Mouse (Mus musculus): ENCODE measurements around the gene Osbpl10. TPM values are rescaled to one million over a fixed set of nuclear protein-coding genes. Genes with fewer than 3 reads are reported as not detected.

Gene Osbpl10
- polyA plus RNA-seq, 1 experiment = 0.25 TPM

- Histone ChIP-seq H3K27me3 (replicated peaks) (no peaks in the 10 kb centered on the region), H3K36me3 (replicated peaks; ENCODE audit: low read length) (no peaks in the 10 kb centered on the region), H3K4me3 (replicated peaks) (no peak overlapping the region), H3K9me3 (peaks cover 7% of the 10 kb centered on the region), H3K4me1 (no peaks in the 10 kb centered on the region)
- TF ChIP-seq GATA1 (IDR thresholded peaks at IDR 0.05; ENCODE audit: borderline replicate concordance, low read length) (no peak), FLI1 (IDR thresholded peaks at IDR 0.05; ENCODE audit: low read length) (no peak)
Measured at GRCm38 (mm10) chr9:115042971-115043706, 64.8 kb downstream of the Osbpl10 start.

- Histone ChIP-seq H3K27me3 (replicated peaks) (no peaks in the 10 kb centered on the region), H3K9me3 (peaks cover 7% of the 10 kb centered on the region), H3K36me3 (replicated peaks; ENCODE audit: low read length) (no peaks in the 10 kb centered on the region), H3K4me3 (replicated peaks) (no peak overlapping the region), H3K4me1 (no peaks in the 10 kb centered on the region)
- TF ChIP-seq FLI1 (IDR thresholded peaks at IDR 0.05; ENCODE audit: low read length) (no peak), GATA1 (IDR thresholded peaks at IDR 0.05; ENCODE audit: borderline replicate concordance, low read length) (no peak)
Measured at GRCm38 (mm10) chr9:115043881-115044770, 65.8 kb downstream of the Osbpl10 start.

DNA sequence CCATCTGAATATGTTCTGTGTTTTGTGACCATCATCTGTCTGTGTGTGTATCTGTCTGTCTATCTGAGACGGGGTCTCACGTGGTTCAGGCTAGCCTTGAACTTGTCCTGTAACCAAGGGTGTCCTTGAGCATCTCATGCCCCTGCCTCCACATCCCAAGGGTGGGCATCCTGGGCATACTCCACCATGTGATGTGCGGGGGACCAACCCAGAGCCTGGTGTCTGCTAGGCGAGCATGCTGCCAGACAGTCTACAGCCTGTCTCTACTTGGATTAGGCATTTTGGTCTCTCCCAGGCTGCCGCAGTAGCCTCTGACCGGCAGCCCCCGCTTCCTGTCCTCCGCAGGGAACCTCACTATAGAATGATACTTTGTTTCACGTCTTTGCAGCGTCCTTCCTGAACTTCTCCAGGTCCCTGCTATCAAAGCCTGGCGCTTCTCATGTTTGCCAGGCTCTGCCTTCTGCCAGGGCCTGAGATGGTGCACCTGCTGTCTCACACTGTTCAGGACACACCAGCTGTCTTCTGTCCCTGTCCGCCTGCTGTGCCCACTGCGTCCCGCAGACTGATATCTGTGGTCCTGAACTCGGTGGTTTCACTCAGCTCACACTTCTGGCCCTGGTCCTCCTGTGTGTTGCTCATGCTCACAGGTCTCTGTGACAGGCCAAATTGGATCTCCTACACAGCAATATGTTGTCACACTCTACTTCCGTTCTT is 66.9 kb downstream of the Osbpl10 start:
- TF ChIP-seq FLI1 (IDR thresholded peaks at IDR 0.05; ENCODE audit: low read length) (no peak), GATA1 (IDR thresholded peaks at IDR 0.05; ENCODE audit: borderline replicate concordance, low read length) (no peak)
- H3K4me3 ChIP-seq (replicated peaks) = no peak overlapping the region
- H3K36me3 ChIP-seq (replicated peaks; ENCODE audit: low read length) = no peaks in the 10 kb centered on the region
- peaks cover 7% of the 10 kb centered on the region for H3K9me3 ChIP-seq
- H3K27me3 ChIP-seq (replicated peaks) = no peaks in the 10 kb centered on the region
- no peaks in the 10 kb centered on the region for H3K4me1 ChIP-seq

- no peaks in the 10 kb centered on the region for H3K36me3 ChIP-seq (replicated peaks; ENCODE audit: low read length)
- peaks cover 7% of the 10 kb centered on the region for H3K9me3 ChIP-seq
- TF ChIP-seq GATA1 (IDR thresholded peaks at IDR 0.05; ENCODE audit: borderline replicate concordance, low read length) (no peak), FLI1 (IDR thresholded peaks at IDR 0.05; ENCODE audit: low read length) (no peak)
- H3K4me3 ChIP-seq (replicated peaks) = no peak overlapping the region
- no peaks in the 10 kb centered on the region for H3K27me3 ChIP-seq (replicated peaks)
- no peaks in the 10 kb centered on the region for H3K4me1 ChIP-seq
Measured at GRCm38 (mm10) chr9:115046701-115047100, 68.3 kb downstream of the Osbpl10 start.

DNA sequence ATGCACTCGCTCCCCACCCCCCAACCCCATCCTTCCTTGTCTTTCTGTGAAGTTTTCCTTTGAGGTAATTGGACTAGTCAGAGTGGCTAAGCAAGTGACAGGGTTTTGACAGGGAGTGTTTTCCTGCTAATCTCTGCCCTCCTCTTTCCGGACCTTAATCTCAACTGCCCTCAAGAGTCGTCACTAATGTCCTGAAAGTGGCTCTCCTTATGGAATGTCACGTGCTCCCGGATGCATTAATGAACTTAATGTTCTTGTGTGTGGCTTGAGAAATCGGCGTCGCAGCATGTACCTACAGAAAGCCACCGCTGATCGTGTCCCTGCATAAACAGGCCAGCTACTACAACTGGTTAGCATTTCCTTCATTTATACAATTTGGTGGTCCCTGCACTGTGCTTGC is 70.0 kb downstream of the Osbpl10 start:
- TF ChIP-seq GATA1 (IDR thresholded peaks at IDR 0.05; ENCODE audit: borderline replicate concordance, low read length) (no peak), FLI1 (IDR thresholded peaks at IDR 0.05; ENCODE audit: low read length) (no peak)
- Histone ChIP-seq H3K36me3 (replicated peaks; ENCODE audit: low read length) (no peaks in the 10 kb centered on the region), H3K4me1 (no peaks in the 10 kb centered on the region), H3K9me3 (peaks cover 4% of the 10 kb centered on the region; the same call in 1 of the 2 replicates), H3K27me3 (replicated peaks) (no peaks in the 10 kb centered on the region), H3K4me3 (replicated peaks) (no peak overlapping the region)

DNA sequence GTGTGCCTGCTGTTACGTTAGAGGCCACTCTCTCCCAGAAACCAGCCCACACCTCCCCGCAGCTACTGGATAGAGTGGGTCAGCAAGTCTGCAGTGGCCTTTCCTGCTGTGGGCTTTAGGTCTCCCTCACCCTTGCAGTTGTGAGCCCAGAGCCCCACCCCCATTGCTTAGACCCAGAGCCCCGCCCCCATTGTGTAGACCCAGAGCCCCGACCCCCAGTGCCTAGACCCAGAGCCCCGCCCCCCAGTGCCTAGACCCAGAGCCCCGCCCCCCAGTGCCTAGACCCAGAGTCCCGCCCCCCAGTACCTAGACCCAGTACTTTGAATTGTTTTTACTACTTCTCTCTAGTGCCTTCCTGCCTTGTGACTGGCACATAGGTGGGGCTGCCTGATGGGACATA is 70.5 kb downstream of the Osbpl10 start:
- H3K4me3 ChIP-seq (replicated peaks) = no peak overlapping the region
- TF ChIP-seq FLI1 (IDR thresholded peaks at IDR 0.05; ENCODE audit: low read length) (no peak), GATA1 (IDR thresholded peaks at IDR 0.05; ENCODE audit: borderline replicate concordance, low read length) (no peak)

DNA sequence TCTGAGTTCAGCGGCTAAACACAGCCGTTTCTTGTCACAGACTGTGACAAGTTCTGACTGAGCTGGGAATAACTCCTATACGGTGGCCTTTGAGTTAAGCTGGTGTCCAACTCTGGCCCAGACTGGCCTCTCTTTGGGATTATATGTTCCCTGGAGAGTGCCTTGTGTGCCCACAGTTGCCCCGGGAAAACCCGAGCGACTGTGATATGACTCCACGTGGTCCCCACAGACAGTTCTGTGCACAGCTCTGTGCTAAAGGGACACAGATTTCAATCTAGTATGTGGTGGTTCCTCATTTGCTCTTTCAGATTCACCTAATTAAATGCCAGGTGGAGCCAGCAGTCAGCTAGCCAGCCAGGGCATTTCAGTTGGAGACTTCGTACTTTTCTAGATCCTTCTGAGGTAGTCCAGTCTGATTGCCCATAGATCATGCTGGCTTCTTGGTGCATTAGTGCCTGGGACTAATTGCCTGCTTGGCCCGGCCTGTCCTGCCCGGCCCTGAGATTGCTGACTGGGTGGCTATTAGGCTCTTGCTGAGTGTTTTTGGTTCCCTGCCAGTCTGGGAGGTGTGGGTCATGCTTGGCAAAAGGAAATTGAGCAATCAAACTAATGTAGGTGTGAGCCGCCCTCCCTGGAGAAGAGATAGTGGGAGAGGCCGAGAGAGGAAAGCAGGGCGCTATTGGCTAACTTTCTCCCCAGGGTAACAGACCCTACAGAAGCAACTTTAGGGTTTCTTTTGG is 71.8 kb downstream of the Osbpl10 start:
- H3K36me3 ChIP-seq (replicated peaks; ENCODE audit: low read length) = no peaks in the 10 kb centered on the region
- H3K9me3 ChIP-seq = no peaks in the 10 kb centered on the region
- peaks cover 2% of the 10 kb centered on the region for H3K27me3 ChIP-seq (replicated peaks)
- H3K4me1 ChIP-seq = no peaks in the 10 kb centered on the region
- H3K4me3 ChIP-seq (replicated peaks) = no peak overlapping the region
- no peak for TF ChIP-seq FLI1 (IDR thresholded peaks at IDR 0.05; ENCODE audit: low read length)
- TF ChIP-seq GATA1 (IDR thresholded peaks at IDR 0.05; ENCODE audit: borderline replicate concordance, low read length) = no peak

More for the DNA sequence above, 70.5 kb downstream of the Osbpl10 start:
- Histone ChIP-seq H3K4me1 (no peaks in the 10 kb centered on the region), H3K27me3 (replicated peaks) (no peaks in the 10 kb centered on the region), H3K9me3 (peaks cover under 1% of the 10 kb centered on the region; the same call in 1 of the 2 replicates), H3K36me3 (replicated peaks; ENCODE audit: low read length) (no peaks in the 10 kb centered on the region)

GRCm38 (mm10) chr9:115051976-115052375 is 73.6 kb downstream of the Osbpl10 start:
- H3K9me3 ChIP-seq = peaks cover 12% of the 10 kb centered on the region; the same call in 1 of the 2 replicates
- H3K4me3 ChIP-seq (replicated peaks) = no peak overlapping the region
- TF ChIP-seq FLI1 (IDR thresholded peaks at IDR 0.05; ENCODE audit: low read length) = no peak
- TF ChIP-seq GATA1 (IDR thresholded peaks at IDR 0.05; ENCODE audit: borderline replicate concordance, low read length) = no peak
- no peaks in the 10 kb centered on the region for H3K4me1 ChIP-seq
- H3K27me3 ChIP-seq (replicated peaks) = peaks cover 5% of the 10 kb centered on the region
- no peaks in the 10 kb centered on the region for H3K36me3 ChIP-seq (replicated peaks; ENCODE audit: low read length)

DNA sequence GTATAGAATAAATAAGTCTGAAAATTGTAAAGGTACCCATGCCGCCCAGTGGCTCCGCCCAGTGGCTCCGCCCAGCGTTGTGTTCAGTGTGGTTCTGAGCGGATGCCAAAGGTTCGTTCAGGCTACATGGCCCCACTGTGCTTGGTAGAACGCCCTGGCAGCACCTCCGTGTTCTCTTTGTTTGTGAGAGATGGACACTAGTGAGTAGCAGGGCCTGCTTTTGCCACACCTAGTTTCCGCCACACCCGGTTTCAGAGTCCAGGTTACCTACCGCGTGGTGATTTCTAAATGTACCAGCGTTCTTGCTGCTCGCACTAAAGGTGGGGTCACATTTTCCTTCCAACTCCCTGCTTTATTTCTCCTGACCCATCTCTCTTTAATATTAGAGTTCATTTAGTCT is 75.4 kb downstream of the Osbpl10 start:
- Histone ChIP-seq H3K9me3 (peaks cover 17% of the 10 kb centered on the region; the same call in 1 of the 2 replicates), H3K27me3 (replicated peaks) (peaks cover 5% of the 10 kb centered on the region), H3K36me3 (replicated peaks; ENCODE audit: low read length) (no peaks in the 10 kb centered on the region), H3K4me3 (replicated peaks) (no peak overlapping the region), H3K4me1 (no peaks in the 10 kb centered on the region)
- no peak for TF ChIP-seq FLI1 (IDR thresholded peaks at IDR 0.05; ENCODE audit: low read length)
- no peak for TF ChIP-seq GATA1 (IDR thresholded peaks at IDR 0.05; ENCODE audit: borderline replicate concordance, low read length)
